11 mouse cellular contexts compared by ENCODE assay signal in genomic region chr16:8672811-8673210, GRCm38 (mm10). TPM values are rescaled to one million over a fixed set of nuclear protein-coding genes. Genes with fewer than 3 reads are reported as not detected.
DNase-seq lines count a peak whose midpoint lies in the region; ATAC-seq and TF ChIP-seq lines count a peak whose summit lies in the region.
"Had no signal": no experiment of that assay in that cellular context is flagged by ENCODE, and none has a peak within 500 bp of the region (broad histone marks: within the 10 kb centered on the region; RNA-seq: fewer than 3 reads in every experiment).

No protein-coding gene starts in this region.

- peak overlapping the region; percentile 61; the same call in 1 of the 2 replicates for H3K4me2 ChIP-seq in limb, embryonic 12.5 days
- H3K4me2 ChIP-seq in forebrain, postnatal 0 days (ENCODE audit: low read depth), result peak overlapping the region; percentile 79
- 0 out of 2 replicates have a peak overlapping the region, but pooled peaks have one; percentile 89 for H3K4me2 ChIP-seq in limb, embryonic 15.5 days
- H3K4me2 ChIP-seq in neural tube, embryonic 14.5 days (ENCODE audit: low read depth, low read length), result peak overlapping the region; percentile 89; the same call in 1 of the 2 replicates

- peaks cover 7% of the 10 kb centered on the region for H3K27me3 ChIP-seq in limb, embryonic 12.5 days
- H3K27me3 ChIP-seq in limb, embryonic 10.5 days (ENCODE audit: low read depth, poor library complexity, severe bottlenecking), result peaks cover 15% of the 10 kb centered on the region
- no peaks in the 10 kb centered on the region for H3K27me3 ChIP-seq in forebrain, postnatal 0 days (ENCODE audit: insufficient read depth, low read length)
- 0 out of 2 replicates have a peak, but pooled peaks cover 3% of the 10 kb centered on the region for H3K27me3 ChIP-seq in limb, embryonic 15.5 days
- no peaks in the 10 kb centered on the region for H3K27me3 ChIP-seq in neural tube, embryonic 14.5 days (ENCODE audit: control insufficient read depth, insufficient read depth, low read length)

- no peak for DNase-seq in limb, embryonic 10.5 days (ENCODE audit: low spot score)
- no peak for DNase-seq in forebrain, postnatal 0 days
- no peak for DNase-seq in MN1 (ENCODE audit: low spot score)
- no peak for DNase-seq in frontal cortex, postnatal 10 days (ENCODE audit: low spot score in 2 of 2)
- DNase-seq: lung, postnatal 36 days had no signal

- no peak for TF ChIP-seq CTCF in forebrain, postnatal 0 days (IDR thresholded peaks at IDR 0.05; ENCODE audit: low read depth)

- peaks cover 35% of the 10 kb centered on the region for H3K4me1 ChIP-seq in limb, embryonic 12.5 days (replicated peaks)
- H3K4me1 ChIP-seq in limb, embryonic 10.5 days, result peaks cover 42% of the 10 kb centered on the region
- peaks cover 25% of the 10 kb centered on the region for H3K4me1 ChIP-seq in forebrain, postnatal 0 days (ENCODE audit: insufficient read depth)
- peaks cover 45% of the 10 kb centered on the region for H3K4me1 ChIP-seq in limb, embryonic 15.5 days
- H3K4me1 ChIP-seq in neural tube, embryonic 14.5 days (ENCODE audit: control insufficient read depth, insufficient read depth, low read length), result peaks cover 29% of the 10 kb centered on the region

- H3K4me3 ChIP-seq in limb, embryonic 12.5 days (replicated peaks), result no peak overlapping the region
- H3K4me3 ChIP-seq in limb, embryonic 10.5 days, result no peak overlapping the region
- H3K4me3 ChIP-seq in forebrain, postnatal 0 days (ENCODE audit: low read depth, low read length), result no peak overlapping the region; the same call in 1 of the 2 replicates
- H3K4me3 ChIP-seq in limb, embryonic 15.5 days, result no peak overlapping the region
- H3K4me3 ChIP-seq in neural tube, embryonic 14.5 days (ENCODE audit: low read depth, low read length), result no peak overlapping the region

- no peak overlapping the region for H3K9ac ChIP-seq in limb, embryonic 12.5 days (replicated peaks)
- H3K9ac ChIP-seq in forebrain, postnatal 0 days, result peak overlapping the region; percentile 76
- H3K9ac ChIP-seq in limb, embryonic 15.5 days, result no peak overlapping the region
- no peak overlapping the region for H3K9ac ChIP-seq in neural tube, embryonic 14.5 days (replicated peaks; ENCODE audit: low read depth, low read length)

- no peak overlapping the region for H3K27ac ChIP-seq in limb, embryonic 12.5 days
- no peak overlapping the region for H3K27ac ChIP-seq in limb, embryonic 10.5 days
- H3K27ac ChIP-seq in forebrain, postnatal 0 days (ENCODE audit: low read depth, low read length), result no peak overlapping the region
- no peak overlapping the region for H3K27ac ChIP-seq in limb, embryonic 15.5 days
- H3K27ac ChIP-seq in neural tube, embryonic 14.5 days (ENCODE audit: low read depth, low read length), result no peak overlapping the region

- ATAC-seq in limb, embryonic 12.5 days (ENCODE audit: insufficient number of reproducible peaks, insufficient read depth, low FRiP score, low TSS enrichment, low read depth), result no peak
- ATAC-seq in forebrain, postnatal 0 days, result no peak
- ATAC-seq in limb, embryonic 15.5 days (ENCODE audit: insufficient number of reproducible peaks, low FRiP score, low TSS enrichment, low read depth), result no peak
- no peak for ATAC-seq in neural tube, embryonic 14.5 days (ENCODE audit: low read depth)

- H3K9me3 ChIP-seq in limb, embryonic 12.5 days, result no peaks in the 10 kb centered on the region
- H3K9me3 ChIP-seq in limb, embryonic 10.5 days (replicated peaks), result no peaks in the 10 kb centered on the region
- no peaks in the 10 kb centered on the region for H3K9me3 ChIP-seq in forebrain, postnatal 0 days (ENCODE audit: low read length)
- no peaks in the 10 kb centered on the region for H3K9me3 ChIP-seq in limb, embryonic 15.5 days
- no peaks in the 10 kb centered on the region for H3K9me3 ChIP-seq in neural tube, embryonic 14.5 days (ENCODE audit: control insufficient read depth, low read length)

- H3K36me3 ChIP-seq in limb, embryonic 12.5 days, result 0 out of 2 replicates have a peak, but pooled peaks cover 4% of the 10 kb centered on the region
- H3K36me3 ChIP-seq in limb, embryonic 10.5 days, result peaks cover 12% of the 10 kb centered on the region
- no peaks in the 10 kb centered on the region for H3K36me3 ChIP-seq in forebrain, postnatal 0 days (ENCODE audit: insufficient read depth)
- peaks cover 4% of the 10 kb centered on the region; the same call in 1 of the 2 replicates for H3K36me3 ChIP-seq in limb, embryonic 15.5 days
- H3K36me3 ChIP-seq in neural tube, embryonic 14.5 days (ENCODE audit: control insufficient read depth, insufficient read depth, low read length), result no peaks in the 10 kb centered on the region

RNA-seq across cellular contexts. Expression of gene Carhsp1, which starts 0.9 kb away (rescaled TPM):
- 129 and 132 TPM in 2 replicates for polyA plus RNA-seq in limb, embryonic 12.5 days (2016; fragmentation: Nextera tagmentation; extraction: Ambion mirVana)
- polyA plus RNA-seq in limb, embryonic 10.5 days (2016; fragmentation: Nextera tagmentation; extraction: Ambion mirVana), result 152 and 166 TPM in 2 replicates
- 144 and 155 TPM in 2 replicates for total RNA-seq in forebrain, postnatal 0 days (2014; rRNA removed)
- 135 and 142 TPM in 2 replicates for polyA plus RNA-seq in forebrain, postnatal 0 days (2015; fragmentation: Nextera tagmentation; extraction: Ambion mirVana)
- polyA plus RNA-seq in limb, embryonic 15.5 days (2015; fragmentation: Nextera tagmentation; extraction: Ambion mirVana), result 85.1 and 85.5 TPM in 2 replicates
- polyA plus RNA-seq in neural tube, embryonic 14.5 days (2014; fragmentation: Nextera tagmentation; extraction: Ambion mirVana), result 58.5 and 73.7 TPM in 2 replicates

RNA-seq across cellular contexts. Expression of gene Gm5767, which starts 7.8 kb away (rescaled TPM):
- polyA plus RNA-seq in limb, embryonic 12.5 days (2016; fragmentation: Nextera tagmentation; extraction: Ambion mirVana), result not detected in 2 replicates
- polyA plus RNA-seq in limb, embryonic 10.5 days (2016; fragmentation: Nextera tagmentation; extraction: Ambion mirVana), result not detected in 2 replicates
- not detected in 2 replicates for total RNA-seq in forebrain, postnatal 0 days (2014; rRNA removed)
- polyA plus RNA-seq in forebrain, postnatal 0 days (2015; fragmentation: Nextera tagmentation; extraction: Ambion mirVana), result not detected in 2 replicates
- polyA plus RNA-seq in limb, embryonic 15.5 days (2015; fragmentation: Nextera tagmentation; extraction: Ambion mirVana), result 0.32 TPM in 1 of 2 replicates, not detected in the other
- not detected in 2 replicates for polyA plus RNA-seq in neural tube, embryonic 14.5 days (2014; fragmentation: Nextera tagmentation; extraction: Ambion mirVana)
- total RNA-seq: common myeloid progenitor, adult 5-6 weeks; heart, postnatal 25 days; layer of hippocampus, postnatal 36 days had no signal

RNA-seq across cellular contexts. Expression of gene Tmem186, which starts 35.3 kb away (rescaled TPM):
- 22.9 and 24.7 TPM in 2 replicates for polyA plus RNA-seq in limb, embryonic 12.5 days (2016; fragmentation: Nextera tagmentation; extraction: Ambion mirVana)
- 22.9 and 26.0 TPM in 2 replicates for polyA plus RNA-seq in limb, embryonic 10.5 days (2016; fragmentation: Nextera tagmentation; extraction: Ambion mirVana)
- total RNA-seq in forebrain, postnatal 0 days (2014; rRNA removed), result 19.3 and 22.9 TPM in 2 replicates
- polyA plus RNA-seq in forebrain, postnatal 0 days (2015; fragmentation: Nextera tagmentation; extraction: Ambion mirVana), result 11.7 and 16.3 TPM in 2 replicates
- 18.8 and 20.4 TPM in 2 replicates for polyA plus RNA-seq in limb, embryonic 15.5 days (2015; fragmentation: Nextera tagmentation; extraction: Ambion mirVana)
- polyA plus RNA-seq in neural tube, embryonic 14.5 days (2014; fragmentation: Nextera tagmentation; extraction: Ambion mirVana), result 13.8 and 17.7 TPM in 2 replicates

RNA-seq across cellular contexts. Expression of gene Pmm2, which starts 35.3 kb away (rescaled TPM):
- polyA plus RNA-seq in limb, embryonic 12.5 days (2016; fragmentation: Nextera tagmentation; extraction: Ambion mirVana), result 54.1 and 55.3 TPM in 2 replicates
- 54.6 and 61.2 TPM in 2 replicates for polyA plus RNA-seq in limb, embryonic 10.5 days (2016; fragmentation: Nextera tagmentation; extraction: Ambion mirVana)
- 32.0 and 36.5 TPM in 2 replicates for total RNA-seq in forebrain, postnatal 0 days (2014; rRNA removed)
- polyA plus RNA-seq in forebrain, postnatal 0 days (2015; fragmentation: Nextera tagmentation; extraction: Ambion mirVana), result 24.6 and 27.3 TPM in 2 replicates
- polyA plus RNA-seq in limb, embryonic 15.5 days (2015; fragmentation: Nextera tagmentation; extraction: Ambion mirVana), result 52.8 and 55.1 TPM in 2 replicates
- polyA plus RNA-seq in neural tube, embryonic 14.5 days (2014; fragmentation: Nextera tagmentation; extraction: Ambion mirVana), result 38.7 and 39.4 TPM in 2 replicates
